Mouse (Mus musculus): ENCODE results near the gene Tnf.

Tnf gene

DNA sequence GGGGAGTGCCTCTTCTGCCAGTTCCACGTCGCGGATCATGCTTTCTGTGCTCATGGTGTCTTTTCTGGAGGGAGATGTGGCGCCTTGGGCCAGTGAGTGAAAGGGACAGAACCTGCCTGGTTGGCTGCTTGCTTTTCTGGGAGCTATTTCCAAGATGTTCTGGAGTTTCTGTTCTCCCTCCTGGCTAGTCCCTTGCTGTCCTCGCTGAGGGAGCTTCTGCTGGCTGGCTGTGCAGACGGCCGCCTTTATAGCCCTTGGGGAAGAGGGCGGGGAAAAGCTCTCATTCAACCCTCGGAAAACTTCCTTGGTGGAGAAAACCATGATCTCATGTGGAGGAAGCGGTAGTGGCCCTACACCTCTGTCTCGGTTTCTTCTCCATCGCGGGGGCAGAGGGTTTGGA is at the start of gene Tnf:
TSS of gene Tnf (minus strand) at position 221 of the 400 bp plus-strand sequence.
- peak; percentile 78 to 81 for DNase-seq (ENCODE audit: low spot score in 2 of 2)

DNA sequence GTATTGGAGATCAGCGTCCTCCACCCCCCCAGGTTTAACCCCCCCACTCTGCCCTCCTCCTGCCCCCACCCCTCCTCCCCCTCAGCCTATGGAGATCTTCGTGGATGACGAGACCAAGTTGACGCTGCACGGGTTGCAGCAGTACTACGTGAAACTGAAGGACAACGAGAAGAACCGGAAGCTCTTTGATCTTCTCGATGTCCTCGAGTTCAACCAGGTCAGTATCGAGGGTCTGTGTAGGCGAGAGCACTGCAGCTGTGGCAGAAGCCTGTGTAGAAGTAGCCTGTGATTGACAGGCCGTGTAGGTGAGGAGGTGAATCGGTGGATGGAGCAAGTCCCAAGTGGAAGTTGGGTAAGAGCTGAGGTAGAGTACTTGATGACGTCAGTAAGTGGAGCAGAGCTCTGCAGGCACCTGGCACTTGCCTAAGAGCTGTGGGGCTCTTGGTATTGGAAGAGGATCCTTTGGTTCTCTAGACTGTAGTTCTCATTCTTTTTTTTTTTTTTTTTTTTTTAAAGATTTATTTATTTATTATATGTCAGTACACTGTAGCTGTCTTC is 49.4 kb upstream of the Tnf start:
- DNase-seq (ENCODE audit: low spot score in 2 of 2), result no peak

DNA sequence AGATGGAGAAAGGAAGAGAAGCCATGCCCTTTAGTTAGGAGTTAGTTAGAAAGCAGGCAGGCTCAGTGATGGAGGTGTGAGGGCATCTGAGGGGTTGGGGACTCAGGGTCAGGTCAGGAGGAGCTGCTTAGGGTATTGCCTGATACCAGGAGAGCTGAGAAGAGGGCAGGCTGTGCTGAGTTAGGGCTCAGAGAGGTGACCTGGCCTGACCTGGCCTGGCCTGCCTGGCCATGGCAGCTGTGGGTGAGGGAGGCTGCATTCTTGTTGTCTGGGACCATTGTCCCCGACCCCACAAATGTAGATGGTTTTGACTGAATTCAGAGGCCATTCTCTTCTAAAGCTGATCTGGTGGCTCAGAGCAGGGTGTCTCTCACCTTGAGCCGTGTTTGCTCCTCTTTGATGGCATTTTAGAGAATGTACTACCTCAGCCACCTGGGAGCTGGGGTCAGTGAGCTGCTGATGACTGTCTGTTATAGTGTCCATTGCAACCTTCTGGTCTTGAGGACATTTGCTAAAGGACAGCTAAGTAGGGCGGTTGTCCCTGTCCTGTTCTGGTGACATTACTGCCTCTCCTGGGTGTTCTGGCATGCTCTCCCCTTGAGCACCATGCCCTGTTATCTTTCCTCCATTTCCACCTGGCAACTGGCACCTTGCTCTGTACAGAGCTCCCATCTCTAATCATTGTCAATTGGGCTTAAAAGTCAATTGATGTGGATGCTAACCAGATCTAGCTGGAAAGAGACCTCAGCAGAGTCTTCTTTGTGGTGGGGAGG is 48.7 kb upstream of the Tnf start:
- no peak for DNase-seq (ENCODE audit: low spot score in 2 of 2)

DNA sequence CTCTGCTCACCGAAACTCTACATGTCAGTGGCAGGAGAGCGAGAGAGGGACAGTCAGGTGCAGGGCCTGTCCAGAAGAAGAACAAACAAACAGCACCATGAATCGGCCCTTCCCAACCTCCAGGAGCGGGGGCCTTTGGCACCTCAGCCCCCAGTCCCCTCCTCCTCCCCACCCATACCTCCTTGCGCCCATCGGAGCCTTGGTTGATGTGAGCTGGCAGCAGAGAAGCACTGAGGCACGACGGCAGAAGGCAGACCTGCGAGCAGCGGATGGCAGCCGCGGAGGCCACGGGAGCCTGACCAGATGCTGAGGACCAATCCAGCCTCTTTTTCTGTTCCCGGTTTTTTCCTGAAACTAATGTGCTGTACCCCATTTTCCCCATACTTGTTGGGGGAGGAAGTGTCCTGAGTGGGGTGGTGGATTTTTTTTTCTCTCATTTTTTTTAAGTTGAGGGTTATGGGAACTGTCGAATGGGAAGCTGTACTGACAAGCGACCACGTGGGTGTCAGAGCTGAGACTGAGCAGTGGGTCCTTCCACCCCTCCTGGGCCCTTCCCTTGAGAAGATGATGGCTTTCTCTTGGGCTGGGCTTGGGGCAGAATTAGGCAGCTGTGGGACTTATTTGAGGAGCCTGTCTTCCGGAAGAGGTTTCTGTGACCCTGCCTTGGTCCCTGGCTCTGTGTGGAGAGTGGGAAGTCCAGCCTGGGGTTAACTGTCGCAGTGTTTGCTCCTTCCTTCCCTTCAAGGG is 47.8 kb upstream of the Tnf start:
- no peak for DNase-seq (ENCODE audit: low spot score in 2 of 2)

DNA sequence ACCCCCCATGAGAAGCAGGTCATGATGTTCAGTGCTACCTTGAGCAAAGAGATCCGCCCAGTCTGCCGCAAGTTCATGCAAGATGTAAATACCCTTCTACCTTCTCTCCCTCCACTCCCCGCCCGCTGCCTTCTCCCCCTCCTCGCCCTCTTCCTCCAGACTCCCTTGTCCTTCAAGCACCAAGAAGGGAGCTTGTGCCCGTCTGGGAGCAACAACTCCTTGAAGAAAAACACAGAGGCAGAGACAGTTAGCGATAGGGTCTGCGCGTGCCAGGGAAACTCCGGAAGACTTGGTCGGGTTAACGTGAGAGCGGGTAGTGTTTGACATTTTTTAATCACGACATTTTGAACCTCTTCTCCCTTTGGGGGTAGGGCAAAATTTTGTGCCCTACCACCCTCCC is 47.2 kb upstream of the Tnf start:
- no peak for DNase-seq (ENCODE audit: low spot score in 2 of 2)

DNA sequence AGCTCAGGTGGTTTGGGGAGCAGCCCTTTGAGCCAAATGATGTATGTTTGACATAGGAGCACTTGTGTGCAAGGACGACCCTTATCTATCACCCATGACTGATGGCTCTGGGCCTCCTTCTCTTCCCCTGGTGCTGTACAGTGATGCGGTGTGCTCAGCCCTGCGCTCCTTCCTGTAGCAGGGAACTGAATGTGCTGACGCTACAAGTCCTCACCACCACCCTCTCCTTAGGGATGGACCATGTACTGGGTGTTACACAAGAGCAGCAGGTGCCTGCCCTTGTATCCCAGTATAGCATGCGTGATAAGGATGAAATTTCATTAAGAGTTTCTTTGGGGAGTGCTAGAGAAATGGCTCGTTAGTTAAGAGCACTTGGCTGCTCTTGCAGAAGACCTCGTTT is 45.3 kb upstream of the Tnf start:
- DNase-seq (ENCODE audit: low spot score in 2 of 2), result no peak

DNA sequence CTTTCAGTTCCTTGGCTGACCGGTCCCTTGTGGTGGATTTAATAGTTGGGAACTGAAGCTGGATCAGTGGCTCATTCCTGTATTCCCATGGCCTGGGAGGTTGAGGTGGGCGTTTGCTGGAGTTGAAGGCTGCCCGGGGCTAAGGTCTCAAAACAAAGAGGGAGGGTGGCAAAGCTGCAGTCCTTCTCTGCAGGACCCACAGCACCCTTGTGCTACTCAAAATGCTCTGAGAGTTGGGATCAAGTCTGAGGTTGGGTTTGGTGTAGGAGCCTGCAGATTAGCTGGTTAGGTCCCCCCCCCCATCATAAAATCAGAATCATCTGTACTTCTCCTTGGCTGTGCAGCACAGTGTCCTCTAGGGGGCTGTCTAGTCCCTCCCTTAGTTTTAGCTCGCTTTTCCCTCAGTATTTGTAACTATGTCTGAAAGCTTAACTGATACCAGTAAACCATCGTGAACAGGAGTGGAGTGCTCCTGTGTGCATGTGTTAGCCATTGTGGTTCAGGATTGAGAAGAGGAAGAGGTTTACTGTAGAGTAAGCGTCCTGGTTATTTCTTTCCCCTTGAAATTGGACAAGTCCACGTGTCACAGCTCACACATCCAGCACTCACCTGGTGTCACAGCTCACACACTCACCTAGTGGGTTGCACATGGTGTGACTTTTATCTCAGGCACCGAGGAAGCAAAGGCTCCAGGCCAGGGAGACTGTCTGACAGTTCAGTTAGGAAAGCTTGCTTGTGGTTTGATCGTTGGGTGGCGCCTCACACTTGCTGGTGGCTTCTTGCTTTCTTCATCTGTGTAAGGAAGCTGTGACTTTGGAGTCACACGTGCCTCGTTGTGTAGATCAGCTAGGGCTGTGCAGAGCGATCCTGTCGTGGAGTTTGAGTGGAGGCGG is 44.2 kb upstream of the Tnf start:
- DNase-seq (ENCODE audit: low spot score in 2 of 2), result no peak

DNA sequence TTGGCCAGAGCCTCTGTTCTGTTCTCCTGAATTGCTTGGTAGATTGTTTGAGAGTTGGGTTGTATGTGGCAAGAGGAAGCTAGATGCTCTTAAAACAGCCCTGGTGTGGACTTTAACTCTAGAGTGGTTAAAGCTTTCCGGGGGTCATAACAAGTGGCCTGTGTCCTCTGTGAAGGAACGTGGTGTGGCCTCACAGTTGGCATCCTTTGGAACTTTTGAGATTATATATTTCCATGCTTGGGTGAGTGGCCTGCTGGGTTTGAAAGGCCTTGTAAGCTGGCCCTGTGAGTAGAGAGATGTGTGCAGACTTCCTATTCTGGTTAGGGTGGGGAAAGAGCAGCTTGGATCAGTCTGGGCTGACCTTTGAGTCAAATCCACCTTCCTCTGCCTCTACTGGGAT is 43.2 kb upstream of the Tnf start:
- DNase-seq (ENCODE audit: low spot score in 2 of 2), result no peak

DNA sequence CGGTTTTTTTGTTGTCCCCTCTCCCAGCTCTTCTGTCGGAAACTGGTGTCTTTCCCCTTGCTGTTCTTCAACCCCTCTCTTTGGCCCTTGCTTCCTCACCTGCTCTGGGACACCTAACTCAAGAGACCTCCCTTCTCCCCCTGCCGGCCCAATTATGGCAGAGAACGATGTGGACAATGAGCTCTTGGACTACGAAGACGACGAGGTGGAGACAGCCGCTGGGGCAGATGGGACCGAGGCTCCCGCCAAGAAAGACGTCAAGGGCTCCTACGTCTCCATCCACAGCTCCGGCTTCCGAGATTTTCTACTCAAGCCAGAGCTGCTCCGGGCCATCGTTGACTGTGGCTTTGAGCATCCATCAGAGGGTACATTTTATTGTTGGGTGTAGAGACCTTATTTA is 41.3 kb upstream of the Tnf start:
- DNase-seq (ENCODE audit: low spot score in 2 of 2), result no peak

DNA sequence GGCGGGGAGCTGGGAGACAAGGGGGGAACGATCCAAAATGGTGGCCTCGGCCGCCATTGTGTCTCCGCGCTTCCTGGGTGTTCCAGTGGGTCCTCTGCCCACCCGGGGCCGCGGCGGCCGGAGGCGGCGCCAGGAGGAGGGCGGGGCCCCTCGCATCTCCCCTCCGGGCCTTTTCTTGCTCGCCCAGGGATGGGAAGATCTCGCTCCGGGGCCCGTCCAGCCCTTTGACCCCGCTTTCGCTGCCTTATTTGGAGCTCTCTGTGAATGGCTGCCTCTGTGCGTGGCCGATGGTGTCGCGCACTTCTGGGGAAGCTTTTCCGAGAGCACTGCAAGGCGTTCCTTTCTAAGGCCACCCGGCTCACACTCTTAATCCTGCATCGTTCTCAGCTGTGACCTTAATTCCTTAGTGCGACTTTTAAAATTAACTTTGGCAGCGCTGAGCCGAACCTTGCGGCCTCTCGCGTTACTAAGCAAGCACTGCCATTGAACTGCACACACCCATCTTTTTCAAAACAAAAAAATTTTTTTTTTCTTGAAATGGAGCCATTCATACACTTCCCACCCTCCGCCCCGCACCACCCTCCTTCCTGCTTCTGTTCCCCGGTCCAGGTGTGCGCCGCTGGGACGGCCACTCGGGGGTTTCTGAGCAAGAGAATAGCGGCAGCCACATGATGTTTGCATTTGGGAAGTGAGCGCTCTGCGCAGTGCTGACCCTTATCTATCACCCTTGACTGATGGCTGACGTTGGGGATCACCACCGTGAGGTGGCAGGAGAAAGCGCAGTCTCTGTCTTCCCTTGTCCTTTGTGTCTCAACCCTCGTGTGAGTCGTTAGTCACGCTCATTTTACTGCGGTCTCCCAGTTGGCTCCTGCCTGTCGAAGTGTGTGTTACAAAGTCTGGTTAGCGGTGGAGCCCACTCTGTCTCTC is 40.5 kb upstream of the Tnf start:
- peak; percentile 60 to 70 for DNase-seq (ENCODE audit: low spot score in 2 of 2)

DNA sequence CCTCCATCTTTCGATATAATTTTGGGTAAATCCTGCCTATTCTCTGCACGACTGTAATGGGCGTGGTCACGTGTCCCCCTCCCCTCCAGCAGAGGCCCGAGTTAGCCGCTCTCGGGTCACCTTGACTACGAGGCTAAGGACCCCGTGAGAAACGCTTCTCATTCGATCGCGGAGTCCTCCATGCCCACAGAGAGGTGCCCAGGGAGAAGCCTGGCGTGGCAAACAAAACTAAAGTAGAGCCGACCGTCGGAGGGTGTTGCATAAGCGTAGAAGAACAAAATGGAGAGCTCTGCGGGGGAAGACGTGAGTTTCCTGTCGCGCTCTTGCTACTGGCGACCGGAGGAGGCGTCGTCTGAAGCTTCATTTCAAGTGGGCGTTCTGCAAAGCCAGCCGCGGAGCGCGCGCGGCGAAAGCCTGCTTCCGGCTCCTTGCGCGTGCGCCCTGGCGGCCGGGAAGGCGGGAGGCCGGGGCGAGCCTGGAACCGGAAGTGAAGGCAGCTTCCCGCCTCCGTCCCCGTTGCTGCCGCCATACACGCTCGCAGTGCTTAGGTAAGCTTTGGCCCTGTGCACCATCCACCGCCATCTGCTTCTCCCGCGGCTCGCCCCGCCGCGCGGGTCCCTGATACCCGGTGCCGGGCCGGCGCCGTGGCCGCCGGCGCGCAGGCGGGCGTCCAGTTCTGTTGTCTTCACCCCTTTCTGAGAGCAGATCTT is 39.7 kb upstream of the Tnf start, which contains the start of gene Ddx39b:
TSS of gene Ddx39b (plus strand) at position 442 of the 710 bp plus-strand sequence.
- peak; percentile 96 for DNase-seq (ENCODE audit: low spot score in 2 of 2)

DNA sequence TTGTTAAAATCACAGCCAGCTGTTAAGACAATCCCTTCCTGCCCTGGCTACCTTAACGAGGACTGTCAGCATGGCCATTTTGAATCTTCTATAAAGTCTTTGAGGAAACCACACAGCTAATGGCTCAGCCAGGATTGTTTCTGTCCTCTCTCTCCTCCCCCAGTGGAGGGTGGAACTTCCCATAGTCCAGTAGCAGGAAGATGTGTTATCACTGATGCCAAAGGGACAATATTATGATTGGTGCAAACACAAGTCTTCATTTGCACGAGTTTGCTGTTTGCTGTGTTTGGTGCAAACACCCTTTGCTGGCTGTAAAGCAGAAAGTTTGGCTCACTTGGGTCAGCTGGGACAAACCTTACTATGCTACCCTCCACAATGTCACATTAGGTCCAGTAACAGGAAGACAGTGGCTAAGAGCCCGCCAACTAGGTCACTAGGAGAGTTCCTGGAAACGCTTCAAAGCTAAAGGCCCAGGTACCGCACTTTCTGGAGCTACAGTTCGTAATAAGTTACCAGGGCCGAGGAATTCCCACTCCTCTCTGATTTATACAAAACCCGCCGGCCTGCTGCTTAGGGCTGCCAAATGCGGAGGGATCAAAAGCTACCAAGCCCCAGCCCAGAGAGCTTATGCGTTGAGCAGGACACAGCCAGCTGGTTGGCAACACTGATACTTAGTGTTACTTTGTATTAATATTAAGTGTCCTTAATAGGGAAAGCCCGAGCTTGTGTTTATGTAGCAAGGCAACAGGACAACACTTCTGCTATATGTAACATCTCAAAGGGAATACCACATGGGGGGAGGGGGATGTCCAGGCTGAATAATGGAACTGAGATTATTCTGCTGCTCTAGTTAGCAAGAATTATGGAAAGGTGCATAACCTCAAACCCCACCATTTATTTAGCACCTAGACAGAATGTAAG is 38.8 kb upstream of the Tnf start:
- DNase-seq (ENCODE audit: low spot score in 2 of 2), result no peak

DNA sequence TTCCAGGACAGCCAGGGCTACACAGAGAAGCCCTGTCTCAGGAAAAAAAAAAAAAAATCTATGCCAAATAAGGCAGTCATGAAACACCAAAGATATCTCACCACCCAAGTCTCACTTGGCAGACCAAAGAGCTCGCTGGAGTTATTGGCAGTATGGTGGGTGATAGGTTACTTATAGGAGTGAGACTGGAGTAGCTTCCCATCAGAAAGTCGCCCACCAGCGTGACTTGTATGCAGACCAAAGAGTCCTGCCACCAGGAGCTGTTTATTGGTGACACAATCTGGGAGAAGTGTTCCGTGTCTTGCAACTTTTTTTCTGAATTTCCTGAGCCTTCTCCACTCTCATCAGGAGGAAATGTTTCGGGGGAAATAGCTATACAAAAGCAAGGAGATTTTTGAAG is 37.9 kb upstream of the Tnf start:
- no peak for DNase-seq (ENCODE audit: low spot score in 2 of 2)

DNA sequence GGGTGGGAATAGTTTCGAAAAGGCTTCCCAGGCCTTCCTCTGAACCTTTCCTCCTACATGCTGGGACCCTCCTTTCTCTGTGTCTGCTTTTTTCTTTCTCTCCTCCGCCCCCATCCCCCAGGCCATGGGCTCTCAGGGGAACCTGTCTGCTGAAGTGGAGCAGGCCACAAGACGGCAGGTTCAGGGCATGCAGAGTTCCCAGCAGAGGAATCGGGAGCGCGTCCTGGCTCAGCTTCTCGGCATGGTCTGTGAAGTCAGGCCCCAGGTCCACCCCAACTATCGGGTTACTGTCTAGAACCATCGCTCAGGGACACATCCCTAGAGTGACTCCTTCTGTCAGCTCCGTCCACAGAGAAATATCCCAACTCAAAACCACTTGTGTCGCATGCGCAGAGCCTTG is 35.7 kb upstream of the Tnf start:
- DNase-seq (ENCODE audit: low spot score in 2 of 2), result no peak

DNA sequence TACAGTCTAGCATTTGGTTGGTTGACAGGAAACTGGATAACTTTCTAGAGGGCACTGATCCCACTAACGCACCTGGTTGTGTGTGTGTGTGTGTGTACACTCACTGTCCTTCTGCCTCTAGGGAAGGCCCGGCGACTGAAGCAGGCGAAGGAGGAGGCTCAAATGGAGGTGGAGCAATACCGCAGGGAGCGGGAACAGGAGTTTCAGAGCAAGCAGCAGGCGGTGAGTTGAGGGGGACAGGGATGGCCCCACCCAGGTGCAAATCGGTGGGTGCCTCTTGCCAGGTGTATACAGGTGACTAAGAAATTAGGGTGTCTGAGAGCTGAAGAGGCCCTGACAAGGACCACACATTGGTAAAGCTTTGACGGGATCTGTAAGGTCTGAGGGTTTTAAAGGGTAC is 35.2 kb upstream of the Tnf start:
- DNase-seq (ENCODE audit: low spot score in 2 of 2), result no peak

DNA sequence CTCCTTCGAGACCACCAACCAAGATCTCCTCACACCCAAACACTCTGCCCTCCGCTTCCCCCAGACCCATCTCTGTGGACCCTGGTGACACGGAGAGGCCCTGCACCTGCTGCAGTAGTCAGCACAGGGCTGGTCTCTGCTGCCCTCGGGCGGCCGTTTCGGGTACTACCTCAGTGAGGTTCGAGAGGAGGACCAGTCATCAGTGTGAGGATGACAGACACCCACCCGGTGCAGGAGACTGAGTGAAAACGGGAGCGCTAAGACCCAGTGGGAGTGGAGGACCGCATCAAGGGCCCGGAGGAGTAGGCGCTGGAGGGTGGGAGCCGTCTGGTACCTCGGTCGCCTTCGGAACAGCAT is 34.6 kb upstream of the Tnf start:
- peak; percentile 93 to 94 for DNase-seq (ENCODE audit: low spot score in 2 of 2)

DNA sequence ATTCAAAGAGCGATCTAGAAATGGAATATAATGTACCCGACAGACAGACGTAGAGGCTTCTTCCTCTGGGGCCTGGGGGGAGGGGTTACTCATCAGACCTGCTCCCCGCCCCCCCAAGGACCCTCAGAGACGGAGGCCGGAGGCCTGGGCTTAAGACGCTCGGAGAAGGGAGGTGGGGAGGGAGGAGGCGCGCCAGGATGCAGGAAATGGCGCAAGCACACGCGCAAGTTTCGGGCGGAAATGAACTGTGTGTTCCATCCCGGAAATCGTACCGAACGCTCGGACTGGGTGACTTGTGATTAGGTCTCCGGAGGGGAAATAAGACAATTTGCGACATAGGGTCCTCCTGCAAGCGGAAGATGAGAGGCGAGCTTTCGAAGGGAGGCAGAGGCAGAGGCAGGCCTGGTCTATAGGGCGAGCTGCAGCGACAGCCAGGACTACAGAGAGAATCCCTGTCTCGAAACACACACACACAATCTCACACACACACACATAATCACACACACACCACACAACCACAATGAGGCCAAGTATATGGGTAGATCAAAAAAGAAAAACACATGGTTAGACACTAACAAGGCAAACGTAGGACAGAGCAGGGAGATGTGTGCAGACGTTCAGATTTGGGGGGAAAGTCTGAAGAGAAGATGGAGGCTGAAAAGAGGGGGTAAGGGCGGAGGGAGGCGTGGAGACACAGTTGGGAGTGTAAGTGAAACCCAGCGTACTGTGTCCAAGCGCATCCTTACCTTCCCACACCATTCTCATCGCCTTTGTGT is 34.0 kb upstream of the Tnf start, which contains the start of gene Nfkbil1:
TSS of gene Nfkbil1 (minus strand) at position 179 of the 776 bp plus-strand sequence.
- peak; percentile 92 to 96 for DNase-seq (ENCODE audit: low spot score in 2 of 2)

DNA sequence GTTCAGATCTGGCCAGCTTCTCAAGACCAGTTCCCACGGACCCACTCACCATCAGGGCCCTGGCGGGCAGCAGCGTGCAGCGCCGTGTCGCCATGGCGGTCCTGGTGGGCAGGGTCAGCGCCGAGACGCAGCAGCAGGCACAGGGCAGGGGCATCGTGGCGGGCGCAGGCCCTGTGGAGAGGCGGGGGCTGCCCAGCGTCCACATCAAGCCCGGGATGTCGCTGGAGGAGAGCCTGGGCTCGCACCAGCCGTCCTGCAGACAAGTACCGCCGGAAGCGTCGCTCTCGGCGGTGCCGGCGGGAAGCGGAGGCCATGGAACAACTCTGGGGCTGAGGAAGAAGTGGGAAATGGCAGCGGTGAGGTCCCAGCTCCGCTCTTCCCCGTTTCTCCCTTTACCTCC is 33.1 kb upstream of the Tnf start:
- peak in 1 of 2 experiments; percentile 35 for DNase-seq (ENCODE audit: low spot score in 2 of 2)
